Mouse (Mus musculus): ENCODE results near the gene Swsap1. TPM values are rescaled to one million over a fixed set of nuclear protein-coding genes. Genes with fewer than 3 reads are reported as not detected.
A peak's percentile ranks its signal among the peaks of the same experiment; 100 is the strongest.

Gene Swsap1
- polyA plus RNA-seq, 1 experiment from 2014 or later = 8.2 TPM

GRCm38 (mm10) chr9:21959244-21959643, 3.7 kb downstream of the Swsap1 start:
- Histone ChIP-seq H3K27me3 (ENCODE audit: low read depth, poor library complexity, severe bottlenecking) (peaks cover 60% of the 10 kb centered on the region), H3K4me3 (no peak overlapping the region), H3K4me1 (peaks cover 51% of the 10 kb centered on the region), H3K9me3 (replicated peaks) (no peaks in the 10 kb centered on the region), H3K36me3 (peaks cover 16% of the 10 kb centered on the region), H3K27ac (no peak overlapping the region)
- WGBS = 88% methylated on average over 7 of the region's 7 CpGs
- DNase-seq (ENCODE audit: low spot score) = no peak

- peak overlapping the region; percentile 54 for H3K4me3 ChIP-seq
- peaks cover 16% of the 10 kb centered on the region for H3K36me3 ChIP-seq
- WGBS = 43% methylated on average over 9 of the region's 9 CpGs
- no peak for DNase-seq (ENCODE audit: low spot score)
- H3K4me1 ChIP-seq = peaks cover 49% of the 10 kb centered on the region
- H3K27ac ChIP-seq = no peak overlapping the region
- H3K9me3 ChIP-seq (replicated peaks) = no peaks in the 10 kb centered on the region
- peaks cover 61% of the 10 kb centered on the region for H3K27me3 ChIP-seq (ENCODE audit: low read depth, poor library complexity, severe bottlenecking)
These were observed 4.6 kb downstream of the Swsap1 start for GRCm38 (mm10) chr9:21960135-21960534.

GRCm38 (mm10) chr9:21960558-21961208, 5.1 kb downstream of the Swsap1 start:
- peaks cover 49% of the 10 kb centered on the region for H3K4me1 ChIP-seq
- WGBS = 7% methylated on average over 26 of the region's 26 CpGs
- H3K4me3 ChIP-seq = peak overlapping the region; percentile 54
- DNase-seq (ENCODE audit: low spot score) = peak; percentile 62
- H3K27ac ChIP-seq = no peak overlapping the region
- peaks cover 61% of the 10 kb centered on the region for H3K27me3 ChIP-seq (ENCODE audit: low read depth, poor library complexity, severe bottlenecking)
- no peaks in the 10 kb centered on the region for H3K9me3 ChIP-seq (replicated peaks)
- peaks cover 16% of the 10 kb centered on the region for H3K36me3 ChIP-seq

- DNase-seq (ENCODE audit: low spot score) = peak; percentile 52
- Histone ChIP-seq H3K4me1 (peaks cover 45% of the 10 kb centered on the region), H3K4me3 (peak overlapping the region; percentile 54), H3K36me3 (peaks cover 16% of the 10 kb centered on the region), H3K27ac (peak overlapping the region; percentile 72), H3K27me3 (ENCODE audit: low read depth, poor library complexity, severe bottlenecking) (peaks cover 61% of the 10 kb centered on the region), H3K9me3 (replicated peaks) (no peaks in the 10 kb centered on the region)
- 1% methylated on average over 35 of the region's 35 CpGs for WGBS
These were observed 5.9 kb downstream of the Swsap1 start for GRCm38 (mm10) chr9:21961366-21961980.

GRCm38 (mm10) chr9:21962010-21962409, 6.5 kb downstream of the Swsap1 start:
- peak; percentile 63 for DNase-seq (ENCODE audit: low spot score)
- Histone ChIP-seq H3K27ac (peak overlapping the region; percentile 72), H3K4me1 (peaks cover 42% of the 10 kb centered on the region), H3K36me3 (peaks cover 16% of the 10 kb centered on the region), H3K9me3 (replicated peaks) (no peaks in the 10 kb centered on the region), H3K27me3 (ENCODE audit: low read depth, poor library complexity, severe bottlenecking) (peaks cover 61% of the 10 kb centered on the region), H3K4me3 (peak overlapping the region; percentile 54)
- WGBS = under 1% methylated on average over 15 of the region's 15 CpGs

- Histone ChIP-seq H3K9me3 (replicated peaks) (no peaks in the 10 kb centered on the region), H3K27ac (peak overlapping the region; percentile 72), H3K4me1 (peaks cover 42% of the 10 kb centered on the region), H3K36me3 (peaks cover 12% of the 10 kb centered on the region), H3K27me3 (ENCODE audit: low read depth, poor library complexity, severe bottlenecking) (peaks cover 61% of the 10 kb centered on the region), H3K4me3 (peak overlapping the region; percentile 54)
- WGBS = 3% methylated on average over 34 of the region's 34 CpGs
- peak; percentile 78 for DNase-seq (ENCODE audit: low spot score)
These were observed 7.0 kb downstream of the Swsap1 start for GRCm38 (mm10) chr9:21962416-21963059.

DNA sequence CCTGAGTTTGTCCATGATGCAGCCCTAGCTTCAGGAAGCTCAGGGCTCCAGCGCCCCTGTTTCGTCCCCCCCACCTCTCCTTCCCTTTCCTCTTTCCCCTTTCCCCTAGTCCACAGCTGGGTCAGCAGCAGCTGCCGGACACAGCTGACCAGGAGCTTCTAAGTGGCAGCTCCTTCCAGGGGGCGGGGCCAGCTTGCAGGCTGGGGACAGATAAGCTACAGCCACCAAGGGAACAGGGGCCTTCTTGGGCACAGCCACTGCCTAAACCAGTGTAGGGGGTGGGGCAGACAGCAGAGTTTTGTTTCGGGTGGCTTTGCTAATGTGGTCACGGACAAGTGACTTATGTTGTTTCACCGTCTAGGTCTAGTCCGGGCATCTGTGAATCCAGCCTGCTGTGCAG, 7.9 kb downstream of the Swsap1 start, which contains the start of gene Epor:
Gene Epor (minus strand): TSS at position 90 of the 400 bp plus-strand sequence.
- peaks cover 59% of the 10 kb centered on the region for H3K27me3 ChIP-seq (ENCODE audit: low read depth, poor library complexity, severe bottlenecking)
- H3K4me1 ChIP-seq = peaks cover 46% of the 10 kb centered on the region
- H3K9me3 ChIP-seq (replicated peaks) = no peaks in the 10 kb centered on the region
- peak within 1 kb of the TSS; percentile 54 for H3K4me3 ChIP-seq
- H3K36me3 ChIP-seq = peaks cover 7% of the 10 kb centered on the region; the same call in 1 of the 2 replicates
- peak; percentile 59 for DNase-seq (ENCODE audit: low spot score)
- H3K27ac ChIP-seq = peak within 1 kb of the TSS; percentile 72
- WGBS = 24% methylated on average over 8 of the region's 8 CpGs

DNA sequence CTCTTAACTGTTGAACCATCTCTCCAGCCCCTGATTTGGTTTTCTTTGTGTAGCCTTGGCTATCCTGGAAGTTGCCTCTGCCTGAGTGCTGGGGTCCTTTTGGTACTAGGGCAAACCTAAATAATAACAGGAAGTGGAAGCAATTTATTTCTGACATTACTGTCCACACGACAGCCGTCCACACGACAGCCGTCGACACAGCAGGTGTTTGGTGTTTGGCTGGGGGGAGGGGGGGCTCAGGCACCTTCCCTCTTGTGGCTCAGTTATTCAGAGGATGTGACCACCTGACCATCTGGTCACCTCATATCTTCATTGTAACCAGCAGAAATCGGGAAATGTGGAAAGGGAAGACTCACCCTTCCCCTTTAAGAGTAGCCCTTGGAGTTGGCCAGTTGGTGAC, 13.3 kb downstream of the Swsap1 start:
- 74% methylated on average over 6 of the region's 6 CpGs for WGBS
- no peak for DNase-seq (ENCODE audit: low spot score)
- H3K27ac ChIP-seq = no peak overlapping the region
- peaks cover 4% of the 10 kb centered on the region for H3K4me1 ChIP-seq
- H3K27me3 ChIP-seq (ENCODE audit: low read depth, poor library complexity, severe bottlenecking) = peaks cover 4% of the 10 kb centered on the region
- no peak overlapping the region for H3K4me3 ChIP-seq
- 0 out of 2 replicates have a peak, but pooled peaks cover 1% of the 10 kb centered on the region for H3K36me3 ChIP-seq
- H3K9me3 ChIP-seq (replicated peaks) = no peaks in the 10 kb centered on the region

GRCm38 (mm10) chr9:21969304-21969703, 13.7 kb downstream of the Swsap1 start:
- H3K27me3 ChIP-seq (ENCODE audit: low read depth, poor library complexity, severe bottlenecking) = peaks cover under 1% of the 10 kb centered on the region; the same call in 1 of the 2 replicates
- whole genome bisulfite sequencing = 90% methylated on average over 4 of the region's 4 CpGs
- no peak overlapping the region for H3K27ac ChIP-seq
- peaks cover 4% of the 10 kb centered on the region for H3K4me1 ChIP-seq
- no peaks in the 10 kb centered on the region for H3K9me3 ChIP-seq (replicated peaks)
- H3K36me3 ChIP-seq = 0 out of 2 replicates have a peak, but pooled peaks cover 3% of the 10 kb centered on the region
- no peak overlapping the region for H3K4me3 ChIP-seq
- DNase-seq (ENCODE audit: low spot score) = no peak

DNA sequence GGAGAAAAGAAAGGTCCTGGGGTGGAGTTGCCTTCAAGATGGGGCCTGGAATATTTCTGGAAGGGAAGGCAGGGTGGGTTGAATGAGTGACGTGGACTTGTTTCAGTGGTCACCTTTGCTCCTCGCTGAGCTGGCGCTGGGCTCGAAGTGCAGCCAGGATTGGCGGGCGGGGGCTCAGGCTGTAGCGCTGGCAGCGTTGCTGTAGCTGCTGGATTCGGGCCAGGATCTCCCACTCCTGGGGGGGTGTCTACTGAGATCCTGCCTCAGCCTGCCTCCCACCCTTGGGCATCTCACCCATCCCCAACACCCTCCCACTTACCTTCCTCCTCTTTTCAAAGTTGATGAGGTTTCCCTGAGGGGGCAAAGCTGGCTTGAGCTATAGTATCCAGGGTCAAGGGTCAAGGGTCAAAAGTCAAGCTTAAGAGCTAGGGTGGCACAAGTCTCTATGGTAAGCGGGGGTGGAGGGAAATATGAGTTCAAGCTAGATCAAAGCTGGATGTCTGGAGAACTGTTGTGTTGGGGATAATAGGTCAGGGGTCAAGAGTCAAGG, 21.1 kb downstream of the Swsap1 start:
- no peaks in the 10 kb centered on the region for H3K9me3 ChIP-seq (replicated peaks)
- peaks cover 8% of the 10 kb centered on the region; the same call in 1 of the 2 replicates for H3K36me3 ChIP-seq
- no peaks in the 10 kb centered on the region for H3K4me1 ChIP-seq
- H3K4me3 ChIP-seq = no peak overlapping the region
- WGBS = 90% methylated on average over 10 of the region's 10 CpGs
- H3K27me3 ChIP-seq (ENCODE audit: low read depth, poor library complexity, severe bottlenecking) = peaks cover 8% of the 10 kb centered on the region; the same call in 1 of the 2 replicates
- no peak for DNase-seq (ENCODE audit: low spot score)
- H3K27ac ChIP-seq = no peak overlapping the region

GRCm38 (mm10) chr9:21977331-21977730, 21.8 kb downstream of the Swsap1 start:
- Histone ChIP-seq H3K9me3 (replicated peaks) (no peaks in the 10 kb centered on the region), H3K4me1 (no peaks in the 10 kb centered on the region), H3K36me3 (peaks cover 8% of the 10 kb centered on the region; the same call in 1 of the 2 replicates), H3K4me3 (no peak overlapping the region), H3K27me3 (ENCODE audit: low read depth, poor library complexity, severe bottlenecking) (peaks cover 8% of the 10 kb centered on the region; the same call in 1 of the 2 replicates), H3K27ac (no peak overlapping the region)
- DNase-seq (ENCODE audit: low spot score) = no peak
- WGBS = 93% methylated on average over 5 of the region's 5 CpGs

DNA sequence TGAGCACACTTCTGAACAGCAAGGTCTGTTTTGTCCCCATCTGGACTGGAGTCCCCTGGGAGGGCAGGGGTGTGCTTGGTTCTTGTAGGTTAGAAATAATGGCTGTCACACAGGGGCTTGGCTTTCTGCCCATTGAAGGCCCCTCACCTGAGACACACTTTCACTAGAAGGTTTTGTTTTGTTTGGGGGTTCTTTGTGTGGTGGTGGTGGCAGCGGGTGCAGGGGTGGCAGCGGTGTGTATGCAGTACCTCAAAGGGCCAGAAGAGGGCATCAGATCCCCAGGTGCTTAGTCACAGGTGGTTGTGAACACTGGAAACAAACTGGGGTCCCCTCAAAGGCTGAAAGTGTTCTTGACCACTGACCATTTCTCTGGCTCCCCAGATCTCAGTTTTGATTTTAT, 22.4 kb downstream of the Swsap1 start:
- Histone ChIP-seq H3K9me3 (replicated peaks) (no peaks in the 10 kb centered on the region), H3K36me3 (peaks cover 8% of the 10 kb centered on the region; the same call in 1 of the 2 replicates), H3K4me3 (no peak overlapping the region), H3K4me1 (no peaks in the 10 kb centered on the region), H3K27ac (no peak overlapping the region), H3K27me3 (ENCODE audit: low read depth, poor library complexity, severe bottlenecking) (peaks cover 8% of the 10 kb centered on the region; the same call in 1 of the 2 replicates)
- peak; percentile 51 for DNase-seq (ENCODE audit: low spot score)
- 18% methylated on average over 2 of the region's 2 CpGs for whole genome bisulfite sequencing
